Mouse (Mus musculus) right cerebral cortex, postnatal 14 days (tissue): Measurements from ENCODE around the gene Gsdma2.

Experiments used
- DNase-seq: peaks from one replicate; pipeline ENCODE4 v3.0.0; 2022

Gsdma2 gene

GRCm38 (mm10) chr11:98702323-98702722, 55.8 kb downstream of the Gsdma2 start:
- DNase-seq: no peak

- DNase-seq: no peak
These were observed 58.5 kb downstream of the Gsdma2 start for GRCm38 (mm10) chr11:98705021-98705420.
